Mouse (Mus musculus) midbrain, embryonic 16.5 days (tissue): ENCODE measurements around the gene Gm10717. TPM values are rescaled to one million over a fixed set of nuclear protein-coding genes. Genes with fewer than 3 reads are reported as not detected.
"Not testable (repeated sequence)": the region's sequence is repeated elsewhere in the genome, so short reads cannot be mapped to it uniquely, and the experiment has no call there.

Source experiments
- ATAC-seq: fragments of 200-750 bp; cut with Nextera tagmentation; 2 replicates; pipeline ENCODE4 v1.8.0; 2017; ENCODE audit warnings: moderate TSS enrichment
- H3K27ac ChIP-seq: fragments of 300-500 bp; sonication (generic); 2 replicates; pipeline ENCODE4 v1.5.1; 2014; ENCODE audit warnings: mild to moderate bottlenecking, low read length, mixed read lengths
- H3K27me3 ChIP-seq: fragments of 300-500 bp; sonication (generic); 2 replicates; pipeline ENCODE4 v1.6.1; 2014; ENCODE audit warnings: low read depth, low read length, mixed read lengths; ENCODE audit not compliant: control insufficient read depth, insufficient read depth
- H3K36me3 ChIP-seq: fragments of 300-500 bp; sonication (generic); 2 replicates; pipeline ENCODE4 v1.6.1; 2014; ENCODE audit warnings: mild to moderate bottlenecking, low read length, moderate library complexity, mixed read lengths; ENCODE audit not compliant: control insufficient read depth, insufficient read depth
- H3K4me1 ChIP-seq: fragments of 300-500 bp; sonication (generic); 2 replicates; pipeline ENCODE4 v1.6.1; 2014; ENCODE audit warnings: mild to moderate bottlenecking, low read length, mixed read lengths; ENCODE audit not compliant: control insufficient read depth, insufficient read depth
- H3K4me2 ChIP-seq: fragments of 300-500 bp; sonication (generic); 2 replicates; pipeline ENCODE4 v1.6.1; 2014; ENCODE audit warnings: mild to moderate bottlenecking, low read length, mixed read lengths
- H3K4me3 ChIP-seq: fragments of 300-500 bp; sonication (generic); 2 replicates; pipeline ENCODE4 v1.5.1; 2014; ENCODE audit warnings: low read depth, mild to moderate bottlenecking, low read length, moderate library complexity, mixed read lengths
- H3K9ac ChIP-seq: fragments of 300-500 bp; sonication (generic); 2 replicates; pipeline ENCODE4 v1.6.1; 2014; ENCODE audit warnings: low read depth, low read length, mixed read lengths
- H3K9me3 ChIP-seq: fragments of 300-500 bp; sonication (generic); replicated peaks from 2 replicates; pipeline ENCODE4 v1.6.1; 2014; ENCODE audit warnings: mild to moderate bottlenecking, low read length, mixed read lengths; ENCODE audit not compliant: control insufficient read depth, poor library complexity, severe bottlenecking
- WGBS: fragments of 180-500 bp; shearing (Covaris S2); extraction: QIAGEN DNeasy Blood & Tissue Kit; methylation state at CpG from one replicate; pipeline ENCODE4 v1.1.7; 2014; 5-methylcytosine and 5-hydroxymethylcytosine counted together
- polyA plus RNA-seq: library from polyadenylated mRNA; unstranded; fragments of >200 nt; fragmentation: Nextera tagmentation; extraction: Ambion mirVana; gene quantifications from 2 replicates; pipeline ENCODE4 v1.2.1, GENCODE M21; 2015

The Gm10717 gene
- polyA plus RNA-seq, 1 experiment from 2014 or later = 0.45 TPM

DNA sequence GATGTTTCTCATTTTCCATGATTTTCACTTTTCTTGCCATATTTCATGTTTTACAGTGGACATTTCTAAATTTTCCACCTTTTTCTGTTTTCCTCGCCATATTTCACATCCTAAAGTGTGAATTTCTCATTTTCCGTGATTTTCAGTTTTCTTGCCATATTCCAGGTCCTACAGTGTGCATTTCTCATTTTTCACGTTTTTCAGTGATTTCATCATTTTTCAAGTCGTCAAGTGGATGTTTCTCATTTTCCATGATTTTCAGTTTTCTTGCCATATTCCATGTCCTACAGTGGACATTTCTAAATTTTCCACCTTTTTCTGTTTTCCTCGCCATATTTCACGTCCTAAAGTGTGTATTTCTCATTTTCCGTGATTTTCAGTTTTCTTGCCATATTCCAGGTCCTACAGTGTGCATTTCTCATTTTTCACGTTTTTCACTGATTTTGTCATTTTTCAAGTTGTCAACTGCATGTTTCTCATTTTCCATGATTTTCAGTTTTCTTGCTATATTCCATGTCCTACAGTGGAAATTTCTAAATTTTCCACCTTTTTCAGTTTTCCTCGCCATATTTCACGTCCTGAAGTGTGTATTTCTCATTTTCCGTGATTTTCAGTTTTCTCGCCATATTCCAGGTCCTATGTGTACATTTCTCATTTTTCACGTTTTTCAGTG, 1.8 kb upstream of the Gm10717 start, which contains the start of gene Gm10718:
TSS of gene Gm10718 (plus strand) at position 236 of the 673 bp plus-strand sequence.
- ATAC-seq, H3K27me3 ChIP-seq, H3K4me2 ChIP-seq, H3K27ac ChIP-seq, H3K9ac ChIP-seq, H3K9me3 ChIP-seq, H3K4me1 ChIP-seq, H3K4me3 ChIP-seq, H3K36me3 ChIP-seq: not testable (repeated sequence)
- 75% methylated on average over 9 of the region's 13 CpGs for WGBS

GRCm38 (mm10) chr9:3023985-3024648, 1.1 kb upstream of the Gm10717 start:
- not testable (repeated sequence) for H3K27me3 ChIP-seq, H3K4me3 ChIP-seq, ATAC-seq, H3K36me3 ChIP-seq, H3K4me1 ChIP-seq, H3K9ac ChIP-seq, H3K27ac ChIP-seq, H3K4me2 ChIP-seq, H3K9me3 ChIP-seq
- 72% methylated on average over 14 of the region's 16 CpGs for WGBS

DNA sequence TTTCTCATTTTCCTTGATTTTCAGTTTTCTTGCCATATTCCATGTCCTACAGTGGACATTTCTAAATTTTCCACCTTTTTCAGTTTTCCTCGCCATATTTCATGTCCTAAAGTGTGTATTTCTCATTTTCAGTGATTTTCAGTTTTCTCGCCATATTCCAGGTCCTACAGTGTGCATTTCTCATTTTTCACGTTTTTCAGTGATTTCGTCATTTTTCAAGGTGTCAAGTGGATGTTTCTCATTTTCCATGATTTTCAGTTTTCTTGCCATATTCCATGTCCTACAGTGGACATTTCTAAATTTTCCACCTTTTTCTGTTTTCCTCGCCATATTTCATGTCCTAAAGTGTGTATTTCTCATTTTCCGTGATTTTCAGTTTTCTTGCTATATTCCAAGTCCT, 436 bp downstream of the Gm10717 start:
- not testable (repeated sequence) for H3K27me3 ChIP-seq, ATAC-seq, H3K27ac ChIP-seq, H3K4me1 ChIP-seq, H3K4me2 ChIP-seq, H3K9ac ChIP-seq, H3K36me3 ChIP-seq, H3K4me3 ChIP-seq, H3K9me3 ChIP-seq
- WGBS = 68% methylated on average over 4 of the region's 6 CpGs

GRCm38 (mm10) chr9:3026136-3026535, 919 bp downstream of the Gm10717 start:
- ATAC-seq, H3K9me3 ChIP-seq, H3K27me3 ChIP-seq, H3K9ac ChIP-seq, H3K36me3 ChIP-seq, H3K4me3 ChIP-seq, H3K4me2 ChIP-seq, H3K27ac ChIP-seq, H3K4me1 ChIP-seq: not testable (repeated sequence)
- 78% methylated on average over 5 of the region's 5 CpGs for WGBS

- not testable (repeated sequence) for H3K4me2 ChIP-seq, H3K9ac ChIP-seq, H3K4me1 ChIP-seq, H3K27ac ChIP-seq, ATAC-seq, H3K27me3 ChIP-seq, H3K9me3 ChIP-seq, H3K36me3 ChIP-seq, H3K4me3 ChIP-seq
- WGBS = 70% methylated on average over 9 of the region's 9 CpGs
Observed at GRCm38 (mm10) chr9:3026741-3027140, 1.5 kb downstream of the Gm10717 start.

GRCm38 (mm10) chr9:3027200-3027599, 2.0 kb downstream of the Gm10717 start:
- H3K4me2 ChIP-seq, H3K27me3 ChIP-seq, H3K9me3 ChIP-seq, H3K4me1 ChIP-seq, H3K9ac ChIP-seq, H3K36me3 ChIP-seq, H3K27ac ChIP-seq, H3K4me3 ChIP-seq: not testable (repeated sequence)
- WGBS = 80% methylated on average over 9 of the region's 9 CpGs
- 0 out of 2 replicates have a peak, but pooled peaks have one; percentile 34 for ATAC-seq

- not testable (repeated sequence) for ATAC-seq
- WGBS = 72% methylated on average over 12 of the region's 16 CpGs
Observed at GRCm38 (mm10) chr9:3029276-3030000, 4.2 kb downstream of the Gm10717 start.

GRCm38 (mm10) chr9:3030677-3031318, 5.6 kb downstream of the Gm10717 start:
- not testable (repeated sequence) for H3K4me3 ChIP-seq, H3K36me3 ChIP-seq, H3K27ac ChIP-seq, H3K9ac ChIP-seq, H3K4me2 ChIP-seq, H3K9me3 ChIP-seq, ATAC-seq, H3K4me1 ChIP-seq, H3K27me3 ChIP-seq
- 71% methylated on average over 2 of the region's 10 CpGs for WGBS

More at GRCm38 (mm10) chr9:3029276-3030000, 4.2 kb downstream of the Gm10717 start:
- H3K9ac ChIP-seq, H3K4me3 ChIP-seq, H3K4me2 ChIP-seq, H3K36me3 ChIP-seq, H3K4me1 ChIP-seq, H3K27me3 ChIP-seq, H3K9me3 ChIP-seq, H3K27ac ChIP-seq: not testable (repeated sequence)
